Mouse (Mus musculus) layer of hippocampus, adult 2 months (tissue): ENCODE results near the gene Skor1. TPM values are rescaled to one million over a fixed set of nuclear protein-coding genes. Genes with fewer than 3 reads are reported as not detected.

Experiments
- DNase-seq, 2 experiments: peaks; one replicate each; pipeline ENCODE4 v3.0.0; 2022; ENCODE audit warnings: low spot score in 2 of 2
- H3K27ac ChIP-seq: fragments of 200-600 bp; 2 replicates; pipeline ENCODE4 v1.8.1; 2022
- H3K4me3 ChIP-seq: fragments of 200-600 bp; 2 replicates; pipeline ENCODE4 v1.8.1; 2022; ENCODE audit warnings: mild to moderate bottlenecking
- CTCF ChIP-seq: fragments of 200-600 bp; conservative IDR thresholded peaks from 2 replicates; pipeline ENCODE4 v1.8.1; 2022; ENCODE audit warnings: antibody characterized with exemption, mild to moderate bottlenecking, moderate library complexity
- total RNA-seq, 2 experiments: library from RNA; stranded (reverse); gene quantifications; 2 replicates each; pipeline ENCODE4 v1.2.3; 2021

Skor1 gene
- total RNA-seq, 2 experiments from 2014 or later, result 0.20 to 0.27 TPM

GRCm38 (mm10) chr9:63118385-63118784 is 30.4 kb downstream of the Skor1 start:
- TF ChIP-seq CTCF, result no peak

GRCm38 (mm10) chr9:63112514-63112913 is 36.2 kb downstream of the Skor1 start:
- TF ChIP-seq CTCF, result no peak
- H3K27ac ChIP-seq, result no peak overlapping the region

More at GRCm38 (mm10) chr9:63118385-63118784, 30.4 kb downstream of the Skor1 start:
- DNase-seq, result no peak
- H3K4me3 ChIP-seq, result no peak overlapping the region
- no peak overlapping the region for H3K27ac ChIP-seq

GRCm38 (mm10) chr9:63109782-63110087 is 39.0 kb downstream of the Skor1 start:
- TF ChIP-seq CTCF, result no peak
- no peak for DNase-seq
- Histone ChIP-seq H3K4me3 (peak overlapping the region; percentile 53), H3K27ac (peak overlapping the region; percentile 97)

More at GRCm38 (mm10) chr9:63112514-63112913, 36.2 kb downstream of the Skor1 start:
- no peak overlapping the region for H3K4me3 ChIP-seq
- DNase-seq, result no peak

- H3K4me3 ChIP-seq, result peak overlapping the region; percentile 53
- peak overlapping the region; percentile 97 for H3K27ac ChIP-seq
- peak; percentile 48 for TF ChIP-seq CTCF
- DNase-seq, result peak; percentile 84 to 85
Measured at GRCm38 (mm10) chr9:63109020-63109781, 39.6 kb downstream of the Skor1 start.

- TF ChIP-seq CTCF, result 0 out of 2 replicates have a peak, but pooled peaks have one; percentile 13
- Histone ChIP-seq H3K27ac (peak overlapping the region; percentile 97), H3K4me3 (peak overlapping the region; percentile 53)
- DNase-seq, result no peak
Measured at GRCm38 (mm10) chr9:63108580-63108979, 40.2 kb downstream of the Skor1 start.

- Histone ChIP-seq H3K4me3 (no peak overlapping the region), H3K27ac (no peak overlapping the region)
- no peak for DNase-seq
- no peak for TF ChIP-seq CTCF
Measured at GRCm38 (mm10) chr9:63100660-63101059, 48.1 kb downstream of the Skor1 start.

- no peak for DNase-seq
- TF ChIP-seq CTCF, result no peak
- no peak overlapping the region for H3K27ac ChIP-seq
- no peak overlapping the region for H3K4me3 ChIP-seq
Measured at GRCm38 (mm10) chr9:63099876-63100275, 48.9 kb downstream of the Skor1 start.

GRCm38 (mm10) chr9:63099344-63099743 is 49.4 kb downstream of the Skor1 start:
- no peak for DNase-seq
- Histone ChIP-seq H3K4me3 (no peak overlapping the region), H3K27ac (no peak overlapping the region)
- TF ChIP-seq CTCF, result peak; percentile 44

GRCm38 (mm10) chr9:63098887-63099286 is 49.9 kb downstream of the Skor1 start:
- H3K27ac ChIP-seq, result no peak overlapping the region
- no peak for TF ChIP-seq CTCF
- no peak overlapping the region for H3K4me3 ChIP-seq
- no peak for DNase-seq

GRCm38 (mm10) chr9:63097204-63097603 is 51.6 kb downstream of the Skor1 start:
- Histone ChIP-seq H3K4me3 (no peak overlapping the region), H3K27ac (no peak overlapping the region)
- TF ChIP-seq CTCF, result no peak
- DNase-seq, result no peak

GRCm38 (mm10) chr9:63094030-63094429 is 54.7 kb downstream of the Skor1 start:
- 0 out of 2 replicates have a peak overlapping the region, but pooled peaks have one; percentile 24 for H3K27ac ChIP-seq
- no peak for DNase-seq
- TF ChIP-seq CTCF, result no peak

GRCm38 (mm10) chr9:63092567-63092966 is 56.2 kb downstream of the Skor1 start:
- TF ChIP-seq CTCF, result no peak
- Histone ChIP-seq H3K27ac (peak overlapping the region; percentile 95), H3K4me3 (peak overlapping the region; percentile 42)
- DNase-seq, result no peak

More at GRCm38 (mm10) chr9:63094030-63094429, 54.7 kb downstream of the Skor1 start:
- no peak overlapping the region for H3K4me3 ChIP-seq

- Histone ChIP-seq H3K27ac (peak overlapping the region; percentile 95), H3K4me3 (peak overlapping the region; percentile 42)
- peak; percentile 72 to 80 for DNase-seq
- TF ChIP-seq CTCF, result no peak
Measured at GRCm38 (mm10) chr9:63091971-63092528, 56.7 kb downstream of the Skor1 start.
